Mouse (Mus musculus): Measurements from ENCODE around the gene Mt1.

GRCm38 (mm10) chr8:94135556-94135955, 43.3 kb upstream of the Mt1 start:
- TF ChIP-seq MYOD1 (IDR thresholded peaks at IDR 0.05; ENCODE audit: control insufficient read depth, insufficient read length, low read depth): no peak
- no peak for TF ChIP-seq CTCF (IDR thresholded peaks at IDR 0.05; ENCODE audit: control insufficient read depth, insufficient read depth, insufficient read length)
- TF ChIP-seq MAX (IDR thresholded peaks at IDR 0.05): no peak
- no peak for TF ChIP-seq MYOG (IDR thresholded peaks at IDR 0.05; ENCODE audit: control insufficient read depth, extremely low read depth, insufficient read length)
- TF ChIP-seq USF1 (IDR thresholded peaks at IDR 0.05; ENCODE audit: low read depth): no peak
- TF ChIP-seq CEBPB (IDR thresholded peaks at IDR 0.05; ENCODE audit: low read depth): no peak
- TF ChIP-seq FOSL1 (IDR thresholded peaks at IDR 0.05; ENCODE audit: insufficient read depth, low read length, poor library complexity, severe bottlenecking): no peak

Measured in C2C12 (cell line).